Comparison of ENCODE assay signal across 11 mouse cellular contexts in the genomic region with DNA sequence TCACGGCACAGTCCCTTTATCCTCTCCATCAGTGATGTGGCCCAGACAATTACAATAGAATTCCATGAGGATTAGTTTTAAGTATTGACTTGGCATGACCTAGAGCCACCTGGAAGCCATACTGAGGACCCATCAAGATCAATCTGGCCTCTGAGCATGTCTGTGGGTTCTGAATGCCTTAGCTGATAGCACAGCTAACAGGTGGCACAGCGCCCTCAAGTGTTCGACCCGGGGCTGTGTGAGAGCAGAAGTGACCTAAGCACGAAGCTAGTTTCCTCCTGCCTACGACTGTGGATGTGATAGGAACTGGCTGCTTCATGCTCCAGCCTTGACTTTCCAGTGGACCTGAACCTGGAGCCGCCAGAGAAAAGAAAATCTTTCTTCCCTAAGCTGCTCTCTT.
DNase-seq lines count a peak whose midpoint lies in the region; ATAC-seq and TF ChIP-seq lines count a peak whose summit lies in the region.
"Had no signal": no experiment of that assay in that cellular context is flagged by ENCODE, and none has a peak within 500 bp of the region (broad histone marks: within the 10 kb centered on the region; RNA-seq: fewer than 3 reads in every experiment).

No protein-coding gene starts in this region.

- H3K4me1 ChIP-seq in heart, adult 2 months (ENCODE audit: control insufficient read depth, insufficient read depth, low read length) = no peaks in the 10 kb centered on the region
- H3K4me1 ChIP-seq in ES-E14 (ENCODE audit: control insufficient read depth in 2 of 2, insufficient read depth in 2 of 2, low read length in 2 of 2, poor library complexity in 1 of 2) = peaks cover 0 to 13% of the 10 kb centered on the region in 2 experiments; a peak in 2 of 4 replicates
- no peaks in the 10 kb centered on the region for H3K4me1 ChIP-seq in liver, postnatal 0 days (ENCODE audit: insufficient read depth)
- H3K4me1 ChIP-seq: hindbrain, embryonic 10.5 days had no signal

- H3K36me3 ChIP-seq in heart, adult 2 months (ENCODE audit: control insufficient read depth, insufficient read depth, low read length) = no peaks in the 10 kb centered on the region
- peaks cover 21% of the 10 kb centered on the region for H3K36me3 ChIP-seq in ES-E14 (ENCODE audit: control insufficient read depth, insufficient read depth, low read length, poor library complexity, severe bottlenecking)
- H3K36me3 ChIP-seq in liver, postnatal 0 days (replicated peaks; ENCODE audit: insufficient read depth, low read length) = peaks cover 63% of the 10 kb centered on the region

- H3K9me3 ChIP-seq in ES-E14 (ENCODE audit: control insufficient read depth, insufficient read depth, low read depth, low read length) = no peaks in the 10 kb centered on the region
- no peaks in the 10 kb centered on the region for H3K9me3 ChIP-seq in liver, postnatal 0 days (ENCODE audit: low read length)
- H3K9me3 ChIP-seq: hindbrain, embryonic 10.5 days had no signal

- no peak overlapping the region for H3K27ac ChIP-seq in heart, adult 2 months
- H3K27ac ChIP-seq in ES-E14 (ENCODE audit: insufficient read depth, low read depth, low read length, poor library complexity, severe bottlenecking) = no peak overlapping the region
- H3K27ac ChIP-seq in liver, postnatal 0 days (ENCODE audit: low read depth) = no peak overlapping the region
- H3K27ac ChIP-seq: hindbrain, embryonic 10.5 days had no signal

- intact Hi-C loops in heart, adult 2 months (cut with DNase I) = no loop called here

- no peak for DNase-seq in heart, adult 2 months
- no peak for DNase-seq in heart, adult 9 months (ENCODE audit: low spot score in 2 of 2)
- peak; percentile 22 for DNase-seq in 416B (ENCODE audit: low read depth)
- DNase-seq in ES-E14 (ENCODE audit: low read depth, low spot score) = no peak
- DNase-seq in liver, postnatal 0 days = peak; percentile 36
- DNase-seq in right cerebral cortex, adult 18-20 months = no peak
- DNase-seq in thymus, postnatal 0 days (ENCODE audit: low spot score) = no peak
- DNase-seq: right cerebral cortex, postnatal 14 days had no signal

- peak; percentile 21; the same call in 1 of the 2 replicates for TF ChIP-seq CTCF in heart, adult 2 months (IDR thresholded peaks at IDR 0.05)
- TF ChIP-seq CTCF in liver, postnatal 0 days (IDR thresholded peaks at IDR 0.05; ENCODE audit: low read depth) = peak; percentile 46

- no peak for TF ChIP-seq POLR2A in heart, adult 2 months (IDR thresholded peaks at IDR 0.05; ENCODE audit: insufficient read depth, low read depth, low read length)

- H3K4me3 ChIP-seq in heart, adult 2 months = no peak overlapping the region
- H3K4me3 ChIP-seq in ES-E14 (ENCODE audit: insufficient read depth in 1 of 2, low read depth in 1 of 2, low read length in 2 of 2, poor library complexity in 1 of 2, severe bottlenecking in 1 of 2) = no peak overlapping the region
- H3K4me3 ChIP-seq in liver, postnatal 0 days (ENCODE audit: low read depth, low read length) = no peak overlapping the region
- H3K4me3 ChIP-seq: hindbrain, embryonic 10.5 days had no signal

- no peak overlapping the region for H3K4me2 ChIP-seq in liver, postnatal 0 days (ENCODE audit: low read depth, low read length)

- H3K27me3 ChIP-seq in heart, adult 2 months (ENCODE audit: control insufficient read depth, insufficient read depth, low read length) = no peaks in the 10 kb centered on the region
- no peaks in the 10 kb centered on the region for H3K27me3 ChIP-seq in liver, postnatal 0 days (ENCODE audit: insufficient read depth, low read length)
- H3K27me3 ChIP-seq: Patski had no signal

- WGBS in heart, adult 2 months = 84% methylated on average over 7 of the region's 7 CpGs
- WGBS in liver, postnatal 0 days (ENCODE audit: insufficient replicate concordance) = 80% methylated on average over 7 of the region's 7 CpGs

- no peak overlapping the region for H3K9ac ChIP-seq in heart, adult 2 months (ENCODE audit: low read depth, low read length)
- H3K9ac ChIP-seq in ES-E14 (ENCODE audit: insufficient read depth, low read depth, low read length, poor library complexity, severe bottlenecking) = no peak overlapping the region
- H3K9ac ChIP-seq in liver, postnatal 0 days (replicated peaks) = no peak overlapping the region

- H3K79me2 ChIP-seq in heart, adult 2 months (replicated peaks; ENCODE audit: control insufficient read depth, insufficient read depth, low read length) = no peaks in the 10 kb centered on the region

- no peak for TF ChIP-seq EP300 in heart, adult 2 months (IDR thresholded peaks at IDR 0.05; ENCODE audit: insufficient read depth, low read depth, low read length)
- TF ChIP-seq EP300 in liver, postnatal 0 days (IDR thresholded peaks at IDR 0.05; ENCODE audit: low read depth) = no peak

- ATAC-seq in liver, postnatal 0 days = no peak
- ATAC-seq: forebrain, embryonic 16.5 days; Patski had no signal

- in situ Hi-C loops in ES-E14 (cut with MboI; ENCODE audit: low sequenced_read_pairs in 2 of 2, unreplicated experiment in 2 of 2) = no loop called here

TF ChIP-seq in ES-E14, 5 proteins besides CTCF, POLR2A, EP300 and RAD21:
- TF ChIP-seq HCFC1 (IDR thresholded peaks at IDR 0.05; ENCODE audit: borderline replicate concordance, insufficient read depth, low read length) (no peak), ZC3H11A (IDR thresholded peaks at IDR 0.05; ENCODE audit: borderline replicate concordance, low read depth, low read length) (peak; percentile 4; the same call in 1 of the 2 replicates)
TF ChIP-seq in ES-E14: peak in this region for 1.

Comparison
In these comparisons a context has a peak if more than half of its experiments do, and no peak if none do; other contexts are left out.
1. DNase-seq: peak in 416B (single experiment) and liver, postnatal 0 days (single experiment); none in heart, adult 2 months (0 of 2), heart, adult 9 months (0 of 2), ES-E14 (single experiment), right cerebral cortex, adult 18-20 months (single experiment) and thymus, postnatal 0 days (single experiment).